Mouse (Mus musculus) thymus, adult 2 months (tissue): ENCODE data around the gene Fshr. TPM values are rescaled to one million over a fixed set of nuclear protein-coding genes. Genes with fewer than 3 reads are reported as not detected.
"Not testable (repeated sequence)": the region's sequence is repeated elsewhere in the genome, so short reads cannot be mapped to it uniquely, and the experiment has no call there.

Experiments used
- DNase-seq: peaks from one replicate; pipeline ENCODE4 v3.0.0; 2021
- H3K27ac ChIP-seq: fragments of 200-500 bp; 2 replicates; pipeline ENCODE4 v1.5.1; 2012; ENCODE audit warnings: low read length, control low read depth; ENCODE audit not compliant: control insufficient read depth, insufficient read depth
- H3K27me3 ChIP-seq: fragments of 200-500 bp; 2 replicates; pipeline ENCODE4 v1.6.1; 2012; ENCODE audit warnings: mild to moderate bottlenecking, low read length, moderate library complexity, mixed read lengths; ENCODE audit not compliant: control insufficient read depth, insufficient read depth
- H3K36me3 ChIP-seq: fragments of 200-500 bp; 2 replicates; pipeline ENCODE4 v1.6.1; 2012; ENCODE audit warnings: mild to moderate bottlenecking, low read length, moderate library complexity; ENCODE audit not compliant: control insufficient read depth, insufficient read depth
- H3K4me1 ChIP-seq: fragments of 200-500 bp; replicated peaks from 2 replicates; pipeline ENCODE4 v1.6.1; 2012; ENCODE audit warnings: low read length; ENCODE audit not compliant: control insufficient read depth, insufficient read depth
- H3K4me3 ChIP-seq: fragments of 200-500 bp; 2 replicates; pipeline ENCODE4 v1.5.1; 2012; ENCODE audit warnings: mild to moderate bottlenecking, low read length, control low read depth, moderate library complexity; ENCODE audit not compliant: control insufficient read depth, insufficient read depth
- CTCF ChIP-seq: fragments of 200-500 bp; IDR thresholded peaks from 2 replicates; pipeline ENCODE4 v1.5.1; 2012; ENCODE audit warnings: mild to moderate bottlenecking, control low read depth, low read length, moderate library complexity, borderline replicate concordance; ENCODE audit not compliant: control insufficient read depth, poor library complexity, insufficient read depth; ENCODE audit errors: extremely low read depth
- POLR2A ChIP-seq: fragments of 200-500 bp; IDR thresholded peaks from 2 replicates; pipeline ENCODE4 v1.6.1; 2012; ENCODE audit warnings: mild to moderate bottlenecking, low read length, control low read depth, moderate library complexity; ENCODE audit not compliant: control insufficient read depth, poor library complexity, insufficient read depth; ENCODE audit errors: extremely low read depth
- WGBS: fragments of 180-500 bp; shearing (Covaris S2); methylation state at CpG from one replicate; pipeline ENCODE4 v1.1.7; 2018; 5-methylcytosine and 5-hydroxymethylcytosine counted together
- polyA plus RNA-seq: library from polyadenylated mRNA; depleted of rRNA; stranded (reverse); fragments of >200 nt; gene quantifications from 2 replicates; pipeline ENCODE4 v1.2.3, GENCODE M21; 2012; rRNA removed

The Fshr gene
- 0.04 TPM in 1 of 2 replicates, not detected in the other for polyA plus RNA-seq

- WGBS = 92% methylated on average over 6 of the region's 6 CpGs
These were observed at the start of gene Fshr for GRCm38 (mm10) chr17:89200575-89200974. Fshr (minus strand) TSS chr17:89200675.

GRCm38 (mm10) chr17:89202181-89202580 is 1.7 kb upstream of the Fshr start:
- Histone ChIP-seq H3K36me3 (no peaks in the 10 kb centered on the region), H3K4me1 (0 out of 2 replicates have a peak, but pooled peaks cover 2% of the 10 kb centered on the region), H3K4me3 (no peak overlapping the region), H3K27ac (no peak overlapping the region), H3K27me3 (no peaks in the 10 kb centered on the region)
- 89% methylated on average over 6 of the region's 6 CpGs for WGBS
- TF ChIP-seq POLR2A (no peak), CTCF (no peak)
- no peak for DNase-seq

More at GRCm38 (mm10) chr17:89200575-89200974, at the start of gene Fshr:
- H3K36me3 ChIP-seq = no peaks in the 10 kb centered on the region
- DNase-seq = no peak
- H3K4me1 ChIP-seq = 0 out of 2 replicates have a peak, but pooled peaks cover 2% of the 10 kb centered on the region
- H3K27me3 ChIP-seq = no peaks in the 10 kb centered on the region
- H3K4me3 ChIP-seq = no peak within 1 kb of the TSS
- no peak for TF ChIP-seq CTCF
- TF ChIP-seq POLR2A = no peak
- no peak within 1 kb of the TSS for H3K27ac ChIP-seq

GRCm38 (mm10) chr17:89173545-89173944 is 26.9 kb downstream of the Fshr start:
- no peak for TF ChIP-seq POLR2A
- no peak for TF ChIP-seq CTCF

GRCm38 (mm10) chr17:89164773-89165172 is 35.7 kb downstream of the Fshr start:
- TF ChIP-seq CTCF = no peak
- no peak for TF ChIP-seq POLR2A
- H3K4me1 ChIP-seq = no peaks in the 10 kb centered on the region
- no peak overlapping the region for H3K4me3 ChIP-seq
- no peak for DNase-seq
- no peaks in the 10 kb centered on the region for H3K27me3 ChIP-seq
- no peak overlapping the region for H3K27ac ChIP-seq
- H3K36me3 ChIP-seq = no peaks in the 10 kb centered on the region

More at GRCm38 (mm10) chr17:89173545-89173944, 26.9 kb downstream of the Fshr start:
- DNase-seq = no peak
- H3K27me3 ChIP-seq = no peaks in the 10 kb centered on the region
- WGBS = 11% methylated on average over 1 of the region's 1 CpGs
- H3K27ac ChIP-seq = no peak overlapping the region
- H3K4me3 ChIP-seq = no peak overlapping the region
- H3K36me3 ChIP-seq = no peaks in the 10 kb centered on the region
- H3K4me1 ChIP-seq = no peaks in the 10 kb centered on the region

GRCm38 (mm10) chr17:89162475-89162874 is 38.0 kb downstream of the Fshr start:
- WGBS = 83% methylated on average over 3 of the region's 3 CpGs
- Histone ChIP-seq H3K4me1 (no peaks in the 10 kb centered on the region), H3K27me3 (no peaks in the 10 kb centered on the region), H3K36me3 (no peaks in the 10 kb centered on the region), H3K27ac (no peak overlapping the region), H3K4me3 (no peak overlapping the region)
- no peak for TF ChIP-seq CTCF
- TF ChIP-seq POLR2A = no peak
- DNase-seq = no peak

- not testable (repeated sequence) for DNase-seq, H3K27me3 ChIP-seq, H3K36me3 ChIP-seq, H3K4me1 ChIP-seq, H3K27ac ChIP-seq, H3K4me3 ChIP-seq
- WGBS = 96% methylated on average over 3 of the region's 3 CpGs
These were observed 41.1 kb downstream of the Fshr start for GRCm38 (mm10) chr17:89159343-89159742.

GRCm38 (mm10) chr17:89144806-89145205 is 55.7 kb downstream of the Fshr start:
- Histone ChIP-seq H3K36me3 (no peaks in the 10 kb centered on the region), H3K4me1 (no peaks in the 10 kb centered on the region), H3K27ac (no peak overlapping the region), H3K4me3 (no peak overlapping the region), H3K27me3 (no peaks in the 10 kb centered on the region)
- 89% methylated on average over 6 of the region's 6 CpGs for WGBS
- no peak for DNase-seq
- TF ChIP-seq POLR2A = no peak
- no peak for TF ChIP-seq CTCF
